Mouse (Mus musculus) ovary, adult 2 months (tissue): Measurements from ENCODE around the gene Rpl13. TPM values are rescaled to one million over a fixed set of nuclear protein-coding genes. Genes with fewer than 3 reads are reported as not detected.

ENCODE experiments used
- polyA plus RNA-seq: library from polyadenylated mRNA; depleted of rRNA; stranded (reverse); fragments of >200 nt; gene quantifications from 2 replicates; pipeline ENCODE4 v1.2.3, GENCODE M21; 2012; rRNA removed

Rpl13 gene
- 5,283 and 5,699 TPM in 2 replicates for polyA plus RNA-seq

GRCm38 (mm10) chr8:123101735-123102685, at the start of gene Rpl13:
TSS of gene Rpl13 (plus strand) at chr8:123102350.

GRCm38 (mm10) chr8:123062721-123063120, 39.4 kb upstream of the Rpl13 start, which contains the start of gene Spg7:
TSS of gene Spg7 (plus strand) at chr8:123062942.

GRCm38 (mm10) chr8:123117127-123117731, 15.1 kb downstream of the Rpl13 start, which contains the start of gene Cpne7:
TSS of gene Cpne7 (plus strand) at chr8:123117374.

Other genes starting within 250 kb of the Rpl13 start
- gene Ankrd11, start 60.1 kb upstream of the Rpl13 start, polyA plus RNA-seq, result 76.3 and 146 TPM in 2 replicates
- gene Spg7, start 39.4 kb upstream of the Rpl13 start, polyA plus RNA-seq, result 115 and 159 TPM in 2 replicates
- 5.6 and 6.5 TPM in 2 replicates for gene Cpne7, start 15.0 kb downstream of the Rpl13 start, polyA plus RNA-seq
- 22.6 and 24.4 TPM in 2 replicates for gene Sult5a1, start 56.0 kb downstream of the Rpl13 start, polyA plus RNA-seq
- 24.5 and 33.1 TPM in 2 replicates for gene Dpep1, start 83.9 kb downstream of the Rpl13 start, polyA plus RNA-seq
- 113 and 115 TPM in 2 replicates for gene Chmp1a, start 110.4 kb downstream of the Rpl13 start, polyA plus RNA-seq
- 3.8 and 4.5 TPM in 2 replicates for gene Spata33, start 110.5 kb downstream of the Rpl13 start, polyA plus RNA-seq
- 75.4 and 105 TPM in 2 replicates for gene Cdk10, start 122.5 kb downstream of the Rpl13 start, polyA plus RNA-seq
- gene Spata2l, start 133.9 kb downstream of the Rpl13 start, polyA plus RNA-seq, result 21.3 and 22.9 TPM in 2 replicates
- 48.7 and 49.0 TPM in 2 replicates for gene Zfp276, start 151.8 kb downstream of the Rpl13 start, polyA plus RNA-seq
- 162 and 169 TPM in 2 replicates for gene Vps9d1, start 152.0 kb downstream of the Rpl13 start, polyA plus RNA-seq
- gene Fanca, start 216.2 kb downstream of the Rpl13 start, polyA plus RNA-seq, result 30.3 and 45.1 TPM in 2 replicates
- gene Spire2, start 230.4 kb downstream of the Rpl13 start, polyA plus RNA-seq, result 6.3 and 7.2 TPM in 2 replicates